Mouse (Mus musculus) liver, embryonic 12.5 days (tissue): ENCODE results near the gene Fat1. TPM values are rescaled to one million over a fixed set of nuclear protein-coding genes. Genes with fewer than 3 reads are reported as not detected.

Source experiments
- polyA plus RNA-seq: library from polyadenylated mRNA; unstranded; fragments of >200 nt; fragmentation: Nextera tagmentation; extraction: Ambion mirVana; gene quantifications from 2 replicates; pipeline ENCODE4 v1.2.1, GENCODE M21; 2016

Gene Fat1
- polyA plus RNA-seq, 1 experiment from 2014 or later, result 1.8 TPM

Other genes with a start within 250 kb of the Fat1 start
- not detected in 2 replicates for gene Mtnr1a, start 133.7 kb downstream of the Fat1 start, polyA plus RNA-seq